Mouse (Mus musculus): Measurements from ENCODE around the gene Olfr452.
A peak's percentile ranks its signal among the peaks of the same experiment; 100 is the strongest.

Olfr452 gene

DNA sequence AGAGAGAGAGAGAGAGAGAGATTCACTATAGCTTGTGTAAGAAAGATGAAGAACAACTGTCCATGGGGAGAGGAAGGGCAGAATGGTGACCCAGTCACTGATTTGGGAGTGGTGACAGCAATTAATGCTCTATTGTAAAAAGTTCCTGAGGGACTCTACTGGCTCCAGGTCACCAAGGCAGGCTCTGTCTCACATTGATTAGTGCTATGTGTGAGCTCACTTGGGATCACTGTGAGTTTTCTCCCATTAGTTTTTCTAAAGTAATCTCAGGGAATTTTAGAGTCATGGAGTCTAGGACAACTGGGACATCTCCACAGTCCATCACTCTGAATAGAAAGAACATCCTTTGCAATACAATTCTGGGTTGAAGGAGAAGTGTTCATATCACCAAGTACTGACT, at the start of gene Olfr452:
Gene Olfr452, plus strand, starts transcription at position 301 of the 400 bp plus-strand sequence.
- DNase-seq (ENCODE audit: low spot score in 2 of 2): no peak

DNA sequence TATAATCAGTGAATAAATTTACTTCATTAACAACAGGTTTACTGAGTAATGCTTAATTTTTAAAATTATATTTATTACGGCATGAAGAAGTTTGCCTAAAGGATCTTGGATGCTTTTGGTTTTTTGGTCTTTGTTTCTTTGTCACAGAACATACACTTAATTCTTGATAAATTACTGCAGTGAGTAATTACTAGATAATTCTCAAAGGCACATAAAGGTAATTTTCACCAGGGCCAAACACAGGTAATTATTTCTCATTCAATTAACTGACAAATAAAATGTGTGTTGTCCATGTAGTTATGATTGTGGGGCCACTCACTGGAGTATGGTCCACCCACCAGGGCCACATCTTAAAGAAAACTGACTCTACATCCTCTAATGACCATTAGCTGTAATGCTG, 45.8 kb upstream of the Olfr452 start, which contains the start of gene Olfr453:
Gene Olfr453, plus strand, starts transcription at position 301 of the 400 bp plus-strand sequence.
- no peak for DNase-seq (ENCODE audit: low spot score in 2 of 2)

DNA sequence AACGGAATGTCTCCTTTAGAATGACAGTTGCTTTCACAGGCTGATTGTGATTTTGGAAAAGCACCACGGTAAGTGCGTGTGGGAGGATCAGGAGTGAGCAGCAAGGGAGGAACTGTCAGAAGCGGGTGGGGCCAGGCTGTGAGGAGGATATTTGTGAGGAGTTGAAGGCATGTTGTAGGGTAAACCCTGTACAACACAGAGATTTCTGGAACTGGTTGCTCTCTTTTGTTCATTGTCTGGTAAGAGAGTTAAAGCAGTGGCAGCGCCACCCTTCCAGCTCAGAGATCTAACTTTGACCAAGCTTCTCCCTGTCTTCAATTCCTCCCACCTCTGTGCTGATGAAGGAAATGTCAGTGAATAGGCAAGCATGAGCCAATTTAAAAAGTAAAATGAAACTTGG, 42.6 kb upstream of the Olfr452 start:
- peak in 1 of 2 experiments; percentile 6 for DNase-seq (ENCODE audit: low spot score in 2 of 2)

DNA sequence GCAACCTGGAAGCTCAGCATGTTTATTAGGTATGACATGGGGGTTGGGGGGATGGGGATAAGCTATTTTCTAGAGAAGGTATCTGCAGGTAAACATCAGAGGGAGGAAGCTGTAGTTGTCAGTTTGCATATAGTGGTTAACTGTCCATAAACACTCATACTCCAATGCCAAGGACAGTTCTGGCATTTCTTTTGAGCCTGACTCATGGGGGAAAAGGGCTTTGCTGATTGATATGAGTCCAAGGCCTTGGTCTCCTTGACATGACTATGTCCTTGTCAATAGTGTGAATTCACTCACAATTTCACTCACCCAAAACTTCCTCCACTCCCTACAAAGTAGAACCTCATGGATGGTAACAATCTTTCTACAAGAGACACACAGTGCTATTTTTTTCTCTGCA, 37.0 kb upstream of the Olfr452 start:
- no peak for DNase-seq (ENCODE audit: low spot score in 2 of 2)

DNA sequence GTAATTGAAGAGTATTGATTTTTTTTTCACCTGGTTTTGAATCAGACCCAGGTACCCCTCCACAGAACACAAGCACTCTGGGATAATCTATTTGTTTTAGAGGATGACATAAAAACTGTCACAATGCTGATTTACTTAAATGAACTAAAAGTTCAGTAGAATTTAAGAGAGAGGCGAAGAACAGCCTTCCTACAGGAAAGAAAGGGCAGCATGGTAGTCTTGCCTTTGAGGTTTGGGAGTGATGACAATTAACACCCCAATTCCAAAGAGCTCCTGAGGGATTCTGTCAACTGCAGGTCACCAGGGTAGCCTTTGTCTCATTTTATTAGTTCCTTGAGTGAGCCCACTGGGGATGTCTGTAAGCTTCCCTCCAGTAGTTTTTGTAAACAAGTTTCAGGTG, 28.8 kb upstream of the Olfr452 start, which contains the start of gene Olfr38:
Gene Olfr38, plus strand, starts transcription at position 301 of the 400 bp plus-strand sequence.
- no peak for DNase-seq (ENCODE audit: low spot score in 2 of 2)

DNA sequence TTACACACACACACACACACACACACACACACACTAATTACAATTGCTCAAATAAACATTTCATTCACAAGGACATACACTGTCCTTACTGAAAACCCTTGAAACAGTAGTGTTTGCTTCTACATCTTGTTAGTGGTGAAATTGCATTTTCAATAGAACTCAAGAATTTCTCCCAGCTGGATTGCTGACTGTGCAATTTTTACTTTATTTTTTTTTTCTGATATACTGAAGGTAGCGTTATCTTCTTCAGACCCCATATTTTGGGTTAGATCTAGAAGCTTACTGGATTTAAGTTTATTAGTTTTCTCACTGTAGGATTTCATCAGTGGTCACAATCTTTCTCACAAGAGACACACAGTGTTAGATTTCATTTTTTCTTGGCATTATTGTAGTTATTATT, 7.8 kb upstream of the Olfr452 start:
- no peak for DNase-seq (ENCODE audit: low spot score in 2 of 2)

DNA sequence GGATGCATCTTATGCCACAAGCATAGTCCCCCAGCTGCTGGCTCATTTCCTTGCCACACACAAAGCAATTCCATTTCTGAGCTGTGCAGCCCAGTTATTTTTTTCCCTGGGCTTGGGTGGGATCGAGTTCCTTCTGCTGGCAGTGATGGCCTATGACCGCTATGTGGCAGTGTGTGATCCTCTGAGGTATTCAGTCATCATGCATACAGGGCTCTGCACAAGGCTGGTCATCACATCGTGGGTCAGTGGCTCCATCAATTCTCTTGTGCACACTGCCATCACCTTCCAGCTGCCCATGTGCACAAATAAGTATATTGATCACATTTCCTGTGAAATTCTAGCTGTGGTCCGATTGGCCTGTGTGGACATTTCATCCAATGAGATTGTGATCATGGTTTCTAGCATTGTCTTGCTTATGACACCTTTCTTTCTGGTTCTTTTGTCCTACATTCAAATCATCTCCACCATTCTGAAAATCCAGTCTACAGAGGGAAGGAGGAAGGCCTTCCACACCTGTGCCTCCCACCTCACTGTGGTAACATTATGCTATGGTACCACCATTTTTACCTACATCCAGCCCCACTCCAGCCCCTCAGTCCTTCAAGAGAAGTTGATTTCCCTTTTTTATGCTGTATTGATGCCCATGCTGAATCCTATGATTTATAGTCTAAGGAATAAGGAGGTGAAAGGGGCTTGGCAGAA, 5.5 kb downstream of the Olfr452 start:
- no peak for DNase-seq (ENCODE audit: low spot score in 2 of 2)

DNA sequence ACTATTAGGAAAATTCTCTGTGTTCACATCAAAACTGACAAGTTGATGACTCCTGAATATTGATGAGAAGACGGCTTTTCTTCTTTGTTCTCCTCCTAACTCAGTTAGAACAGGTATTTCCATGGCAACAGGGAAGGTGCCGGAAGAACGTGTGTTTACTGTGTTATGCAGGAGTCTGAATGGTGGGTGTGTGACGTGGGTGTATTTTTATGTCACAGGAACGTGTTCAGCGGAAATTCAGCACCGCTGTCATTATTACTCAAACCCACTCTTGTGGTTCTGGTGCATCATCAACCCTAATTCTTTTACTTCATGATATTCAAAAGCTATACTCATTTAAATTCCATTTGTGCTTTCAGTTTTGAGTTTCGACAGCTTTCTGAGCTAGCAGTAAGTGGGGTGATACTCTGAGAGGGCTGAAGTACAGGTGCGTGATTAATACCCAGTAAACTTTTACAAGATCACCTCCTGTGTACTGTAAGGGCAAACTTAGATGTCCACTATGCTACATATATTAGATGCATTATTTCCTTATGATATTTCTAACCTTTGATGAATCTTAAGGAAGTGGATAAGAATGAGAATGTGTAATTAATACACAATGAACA, 6.2 kb downstream of the Olfr452 start:
- peak; percentile 2 to 13 for DNase-seq (ENCODE audit: low spot score in 2 of 2)

DNA sequence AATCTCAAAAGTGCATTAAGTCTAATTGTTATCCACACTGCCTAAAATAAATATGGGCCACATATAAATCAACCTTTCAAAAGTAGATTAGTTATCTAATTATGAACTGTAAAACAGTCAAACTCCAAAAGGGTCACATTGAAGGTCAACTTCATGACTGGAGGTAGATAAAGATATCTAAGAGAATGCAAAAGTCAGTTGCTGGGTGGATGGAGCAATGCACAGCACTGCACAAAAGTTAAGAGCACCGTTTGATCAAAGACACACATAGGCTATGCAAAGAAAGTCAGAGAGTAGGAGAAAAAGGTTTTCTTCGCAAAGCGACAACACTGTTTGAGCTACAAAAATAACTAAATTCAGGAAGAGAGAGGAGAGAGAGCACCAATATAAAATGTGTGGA, 10.1 kb downstream of the Olfr452 start:
- DNase-seq (ENCODE audit: low spot score in 2 of 2): no peak

DNA sequence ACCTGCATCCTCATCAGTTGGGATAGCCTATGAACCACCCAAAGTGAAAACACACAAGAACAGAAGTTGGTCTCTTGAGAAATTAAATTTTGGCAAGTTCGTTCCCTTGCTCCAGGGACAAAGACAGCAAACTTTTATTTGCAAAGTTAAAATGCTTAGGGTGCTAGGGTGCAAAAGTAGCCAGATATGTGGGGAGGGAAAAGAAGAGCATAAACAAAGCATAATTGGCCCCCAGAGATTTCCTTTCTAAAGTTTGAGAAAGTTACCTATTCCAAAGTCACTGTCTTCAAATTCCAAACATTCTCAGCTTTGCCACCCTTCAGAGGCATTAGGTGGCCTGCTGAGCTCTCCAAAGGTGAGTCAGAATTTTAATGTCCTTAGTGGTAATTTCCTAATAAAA, 26.7 kb downstream of the Olfr452 start, which contains the start of gene Olfr450:
Gene Olfr450, plus strand, starts transcription at position 301 of the 400 bp plus-strand sequence.
- no peak for DNase-seq (ENCODE audit: low spot score in 2 of 2)

DNA sequence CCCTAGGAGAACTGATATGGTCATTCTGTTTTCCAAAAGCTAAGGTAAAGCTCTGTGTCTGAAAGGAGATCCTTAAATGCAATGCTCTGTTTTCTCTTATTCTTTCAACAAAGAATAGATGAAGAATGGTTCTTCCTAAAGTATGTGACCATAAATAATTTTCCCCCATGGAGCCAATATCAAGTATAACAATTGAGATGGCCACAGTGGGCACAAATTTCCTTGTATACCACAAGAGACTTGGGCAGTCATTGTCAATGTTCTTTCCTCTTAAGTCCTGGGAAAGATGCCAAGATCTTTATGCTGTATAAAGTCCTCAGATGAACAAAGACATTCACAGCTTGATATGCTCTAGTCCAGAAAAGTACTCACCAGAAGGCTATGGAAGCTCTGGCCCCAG, 49.2 kb downstream of the Olfr452 start, which contains the start of gene Olfr449:
Gene Olfr449, plus strand, starts transcription at position 301 of the 400 bp plus-strand sequence.
- no peak for DNase-seq (ENCODE audit: low spot score in 2 of 2)
